Comparison of ENCODE assay signal across 8 mouse cellular contexts in genomic region chr10:40371914-40372675, GRCm38 (mm10). TPM values are rescaled to one million over a fixed set of nuclear protein-coding genes. Genes with fewer than 3 reads are reported as not detected.
DNase-seq lines count a peak whose midpoint lies in the region; ATAC-seq and TF ChIP-seq lines count a peak whose summit lies in the region.

No protein-coding gene starts in this region.

- no peak overlapping the region for H3K9ac ChIP-seq in intestine, embryonic 14.5 days (ENCODE audit: low read length)

- H3K36me3 ChIP-seq in intestine, embryonic 14.5 days (ENCODE audit: control insufficient read depth, insufficient read depth, low read length): no peaks in the 10 kb centered on the region
- H3K36me3 ChIP-seq in midbrain, embryonic 10.5 days: no peaks in the 10 kb centered on the region

- ATAC-seq in intestine, embryonic 14.5 days (replicated peaks; ENCODE audit: low FRiP score, low TSS enrichment, low read depth): no peak

- WGBS in intestine, embryonic 14.5 days: 37% methylated on average over 11 of the region's 11 CpGs
- WGBS in midbrain, embryonic 10.5 days: 48% methylated on average over 11 of the region's 11 CpGs

- H3K9me3 ChIP-seq in intestine, embryonic 14.5 days (ENCODE audit: control insufficient read depth, low read length): no peaks in the 10 kb centered on the region
- H3K9me3 ChIP-seq in midbrain, embryonic 10.5 days (replicated peaks): no peaks in the 10 kb centered on the region

- H3K4me2 ChIP-seq in intestine, embryonic 14.5 days (ENCODE audit: low read length): peak overlapping the region; percentile 13

- intact Hi-C loops in left cerebral cortex, postnatal 10 days (cut with DNase I): loop anchor here (5.0 kb wide), 1 partner anchor 155 kb away; no protein-coding TSS in a partner anchor

- DNase-seq in left cerebral cortex, adult 11 months (ENCODE audit: low spot score): peak; percentile 62
- no peak for DNase-seq in left cerebral cortex, postnatal 10 days (ENCODE audit: extremely low spot score in 1 of 2, low spot score in 2 of 2)
- peak; percentile 85 for DNase-seq in MN1 (ENCODE audit: low spot score)
- DNase-seq in intestine, embryonic 14.5 days (ENCODE audit: low spot score): peak; percentile 54
- peak; percentile 30 for DNase-seq in midbrain, embryonic 10.5 days (ENCODE audit: low spot score)
- no peak for DNase-seq in gastrocnemius, postnatal 4 days (ENCODE audit: low spot score in 2 of 2)
- no peak for DNase-seq in spleen, postnatal 4 days (ENCODE audit: low spot score in 2 of 2)

- H3K4me1 ChIP-seq in cortical plate, adult 2 months (ENCODE audit: control insufficient read depth, insufficient read depth, low read length): peaks cover 9% of the 10 kb centered on the region; the same call in 1 of the 2 replicates
- H3K4me1 ChIP-seq in intestine, embryonic 14.5 days (replicated peaks; ENCODE audit: control insufficient read depth, insufficient read depth, low read length): peaks cover 14% of the 10 kb centered on the region
- peaks cover 30% of the 10 kb centered on the region for H3K4me1 ChIP-seq in midbrain, embryonic 10.5 days

- no peak for TF ChIP-seq CTCF in cortical plate, adult 2 months (IDR thresholded peaks at IDR 0.05; ENCODE audit: extremely low read depth, insufficient read depth, low read length)

- no peak for TF ChIP-seq POLR2A in cortical plate, adult 2 months (IDR thresholded peaks at IDR 0.05; ENCODE audit: extremely low read depth, insufficient read depth, low read length)

- peak overlapping the region; percentile 45; the same call in 1 of the 2 replicates for H3K27ac ChIP-seq in cortical plate, adult 2 months (ENCODE audit: insufficient read depth, low read length)
- peak overlapping the region; percentile 24 for H3K27ac ChIP-seq in intestine, embryonic 14.5 days (ENCODE audit: low read depth)
- peak overlapping the region; percentile 69 for H3K27ac ChIP-seq in midbrain, embryonic 10.5 days (replicated peaks)

- no peak overlapping the region for H3K4me3 ChIP-seq in cortical plate, adult 2 months (ENCODE audit: insufficient read depth, low read length)
- H3K4me3 ChIP-seq in intestine, embryonic 14.5 days (ENCODE audit: low read depth, low read length): no peak overlapping the region
- H3K4me3 ChIP-seq in midbrain, embryonic 10.5 days: no peak overlapping the region

- H3K27me3 ChIP-seq in intestine, embryonic 14.5 days (replicated peaks; ENCODE audit: control insufficient read depth, insufficient read depth, low read length): no peaks in the 10 kb centered on the region
- no peaks in the 10 kb centered on the region for H3K27me3 ChIP-seq in midbrain, embryonic 10.5 days (ENCODE audit: low read depth, poor library complexity, severe bottlenecking)

RNA-seq across cellular contexts. Expression of gene Cdk19, which starts 32.7 kb away (rescaled TPM):
- 10 to 100 TPM; 44.0 to 46.7 TPM for total RNA-seq in left cerebral cortex, postnatal 10 days (2021)
- 39.7 and 41.0 TPM in 2 replicates for polyA plus RNA-seq in cortical plate, adult 2 months (2012; rRNA removed)
- polyA plus RNA-seq in intestine, embryonic 14.5 days (2014; fragmentation: Nextera tagmentation; extraction: Ambion mirVana): 8.7 and 9.0 TPM in 2 replicates
- polyA plus RNA-seq in midbrain, embryonic 10.5 days (2016; fragmentation: Nextera tagmentation; extraction: Ambion mirVana): 4.1 and 6.3 TPM in 2 replicates
- total RNA-seq in gastrocnemius, postnatal 4 days (2021): 10 to 100 TPM in 1 of 2 experiments, 1 to 10 TPM in 1; 8.7 to 10.3 TPM

Comparison
In these comparisons a context has a peak if more than half of its experiments do, and no peak if none do; other contexts are left out.
1. DNase-seq: peak in left cerebral cortex, adult 11 months (single experiment), MN1 (single experiment), intestine, embryonic 14.5 days (single experiment) and midbrain, embryonic 10.5 days (single experiment); none in left cerebral cortex, postnatal 10 days (0 of 2), gastrocnemius, postnatal 4 days (0 of 2) and spleen, postnatal 4 days (0 of 2).
2. Peak in every context shown above with its lines, with median percentiles within 50 percentile points of each other: H3K27ac ChIP-seq.